Mouse (Mus musculus) megakaryocyte, embryonic 14.5 days (primary cell): ENCODE measurements around the gene Prkca.

Experiments used
- FLI1 ChIP-seq: IDR thresholded peaks from 2 replicates; pipeline ENCODE4 v1.6.1; 2012; ENCODE audit warnings: low read length, inconsistent platforms, mixed read lengths
- GATA1 ChIP-seq: IDR thresholded peaks from 3 replicates; pipeline ENCODE4 v1.6.1; 2012; ENCODE audit warnings: mixed read lengths, low read length, inconsistent platforms, borderline replicate concordance

GRCm38 (mm10) chr11:108197427-108198218 is 146.1 kb downstream of the Prkca start:
- TF ChIP-seq GATA1: no peak
- TF ChIP-seq FLI1: no peak
